Mouse (Mus musculus) spleen, adult 2 months (tissue): Measurements from ENCODE around the gene Phactr1.

ENCODE experiments used
- CTCF ChIP-seq: fragments of 200-500 bp; IDR thresholded peaks from 2 replicates; pipeline ENCODE4 v1.5.1; 2011; ENCODE audit warnings: mild to moderate bottlenecking, inconsistent platforms; ENCODE audit not compliant: insufficient read depth, insufficient read length, insufficient replicate concordance; ENCODE audit errors: extremely low read depth
- POLR2A ChIP-seq: fragments of 200-500 bp; IDR thresholded peaks from 2 replicates; pipeline ENCODE4 v1.6.1; 2011; ENCODE audit warnings: low read depth, low read length, inconsistent platforms

GRCm38 (mm10) chr13:42954116-42954515, 273.7 kb downstream of the Phactr1 start:
- TF ChIP-seq CTCF (no peak), POLR2A (no peak)
